Mouse (Mus musculus): ENCODE measurements around the gene Map3k14.

Gene Map3k14

GRCm38 (mm10) chr11:103271979-103272378, 4.7 kb upstream of the Map3k14 start:
- DNase-seq: peak; percentile 84

- no peak for DNase-seq
Observed at GRCm38 (mm10) chr11:103269426-103269825, 2.2 kb upstream of the Map3k14 start.

- no peak for DNase-seq
Observed at GRCm38 (mm10) chr11:103268905-103269304, 1.6 kb upstream of the Map3k14 start.

GRCm38 (mm10) chr11:103268350-103268749, 1.1 kb upstream of the Map3k14 start:
- no peak for DNase-seq

- DNase-seq: no peak
Observed at GRCm38 (mm10) chr11:103266729-103267345, 435 bp downstream of the Map3k14 start.

- DNase-seq: no peak
Observed at GRCm38 (mm10) chr11:103265856-103266255, 1.4 kb downstream of the Map3k14 start.

GRCm38 (mm10) chr11:103265211-103265610, 2.1 kb downstream of the Map3k14 start:
- no peak for DNase-seq

GRCm38 (mm10) chr11:103264427-103265005, 2.8 kb downstream of the Map3k14 start:
- peak; percentile 66 for DNase-seq

GRCm38 (mm10) chr11:103263551-103263950, 3.7 kb downstream of the Map3k14 start:
- peak; percentile 54 for DNase-seq

GRCm38 (mm10) chr11:103262412-103263267, 4.6 kb downstream of the Map3k14 start:
- peak; percentile 78 for DNase-seq

GRCm38 (mm10) chr11:103261671-103262411, 5.4 kb downstream of the Map3k14 start:
- DNase-seq: no peak

GRCm38 (mm10) chr11:103260515-103261192, 6.6 kb downstream of the Map3k14 start:
- DNase-seq: no peak

- no peak for DNase-seq
Observed at GRCm38 (mm10) chr11:103260034-103260433, 7.2 kb downstream of the Map3k14 start.

- DNase-seq: no peak
Observed at GRCm38 (mm10) chr11:103257938-103258481, 9.3 kb downstream of the Map3k14 start.

- DNase-seq: no peak
Observed at GRCm38 (mm10) chr11:103253605-103254004, 13.7 kb downstream of the Map3k14 start.

- no peak for DNase-seq
Observed at GRCm38 (mm10) chr11:103252380-103252779, 14.9 kb downstream of the Map3k14 start.

- no peak for DNase-seq
Observed at GRCm38 (mm10) chr11:103250324-103250723, 16.9 kb downstream of the Map3k14 start.

GRCm38 (mm10) chr11:103249509-103249908, 17.8 kb downstream of the Map3k14 start:
- DNase-seq: no peak

GRCm38 (mm10) chr11:103248837-103249236, 18.4 kb downstream of the Map3k14 start:
- DNase-seq: no peak

- DNase-seq: no peak
Observed at GRCm38 (mm10) chr11:103247504-103248177, 19.6 kb downstream of the Map3k14 start.

GRCm38 (mm10) chr11:103246731-103247290, 20.5 kb downstream of the Map3k14 start:
- DNase-seq: no peak
